Mouse (Mus musculus): ENCODE measurements around the gene Iqcg. TPM values are rescaled to one million over a fixed set of nuclear protein-coding genes. Genes with fewer than 3 reads are reported as not detected.

Gene Iqcg
- 6.4 and 6.8 TPM in 2 replicates for polyA plus RNA-seq (2015; fragmentation: Nextera tagmentation; extraction: Ambion mirVana)

DNA sequence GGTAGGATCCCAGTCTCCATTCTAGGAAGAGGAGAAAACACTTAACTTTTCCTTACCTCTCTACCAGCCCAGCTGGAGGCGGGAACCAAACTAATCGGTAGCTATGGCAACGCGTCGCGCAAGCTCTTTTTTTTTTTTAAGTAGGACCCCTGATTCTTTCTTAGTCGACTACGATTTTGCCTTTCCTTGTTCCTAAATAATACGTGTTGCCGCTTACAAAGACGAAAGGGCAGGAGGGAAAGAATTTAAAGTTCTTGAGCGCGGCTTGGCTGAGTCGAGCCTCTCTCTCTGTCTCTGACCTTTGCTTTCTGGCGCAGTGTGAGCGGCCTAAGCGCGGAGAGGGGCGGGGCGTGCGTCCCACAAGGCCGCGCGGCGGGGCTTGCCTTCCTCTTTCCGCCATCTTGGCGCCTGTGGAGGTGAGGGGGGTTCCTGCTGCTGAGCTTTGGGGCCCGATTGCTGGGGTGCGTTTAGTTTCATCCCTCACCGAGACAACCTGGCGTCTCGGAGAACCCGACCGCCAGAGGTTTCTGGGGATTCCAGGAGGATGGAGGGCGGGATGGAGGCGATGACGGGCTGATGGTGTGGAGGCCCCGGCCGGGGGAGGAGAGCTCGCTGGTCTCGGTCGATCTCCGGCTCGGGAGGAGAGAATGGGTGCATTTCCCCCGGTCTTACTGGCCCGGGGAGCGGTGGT is at the start of gene Iqcg, which contains the start of gene Rpl35a:
Gene Iqcg (minus strand): TSS at position 124 of the 691 bp plus-strand sequence.
Gene Rpl35a (plus strand): TSS at position 359 of the 691 bp plus-strand sequence.
- whole genome bisulfite sequencing, result under 1% methylated on average over 47 of the region's 47 CpGs
- ATAC-seq (ENCODE audit: low FRiP score), result peak; percentile 95
- Histone ChIP-seq H3K27me3 (no peaks in the 10 kb centered on the region), H3K4me3 (peak within 1 kb of the TSS; percentile 96), H3K9me3 (no peaks in the 10 kb centered on the region), H3K27ac (peak within 1 kb of the TSS; percentile 91), H3K9ac (peak within 1 kb of the TSS; percentile 97), H3K4me1 (replicated peaks) (peaks cover 31% of the 10 kb centered on the region), H3K36me3 (peaks cover 33% of the 10 kb centered on the region), H3K4me2 (peak within 1 kb of the TSS; percentile 78)

DNA sequence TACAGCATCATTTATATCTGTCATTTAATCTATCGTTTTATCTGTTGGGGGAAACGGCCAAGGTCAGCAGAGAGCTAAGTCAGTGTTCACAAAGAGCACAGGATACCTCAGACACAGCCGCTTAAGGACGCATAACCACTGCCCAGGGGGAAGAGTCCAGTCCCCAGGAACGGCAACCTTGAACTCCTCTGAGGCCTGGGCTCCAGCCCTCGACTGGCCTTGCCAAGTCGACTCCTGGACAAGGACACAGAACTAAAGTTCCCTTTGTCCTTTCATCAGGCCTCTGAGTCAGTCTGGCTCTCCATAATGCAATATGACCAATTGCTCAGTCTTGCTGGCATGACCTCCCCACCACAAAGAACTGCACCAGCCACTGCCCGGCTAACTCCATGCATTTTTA is 29.6 kb upstream of the Iqcg start:
- Histone ChIP-seq H3K4me2 (no peak overlapping the region), H3K4me3 (no peak overlapping the region), H3K9ac (no peak overlapping the region), H3K27me3 (no peaks in the 10 kb centered on the region), H3K4me1 (replicated peaks) (no peaks in the 10 kb centered on the region), H3K9me3 (no peaks in the 10 kb centered on the region), H3K27ac (no peak overlapping the region), H3K36me3 (peaks cover 33% of the 10 kb centered on the region)
- no peak for ATAC-seq (ENCODE audit: low FRiP score)
- WGBS, result 68% methylated on average over 8 of the region's 8 CpGs

- peaks cover 29% of the 10 kb centered on the region for H3K36me3 ChIP-seq
- 90% methylated on average over 2 of the region's 2 CpGs for WGBS
- ATAC-seq (ENCODE audit: low FRiP score), result no peak
These were observed 28.0 kb upstream of the Iqcg start for GRCm38 (mm10) chr16:33083996-33084395.

GRCm38 (mm10) chr16:33082951-33083350 is 26.9 kb upstream of the Iqcg start:
- no peak for ATAC-seq (ENCODE audit: low FRiP score)
- no peak overlapping the region for H3K4me3 ChIP-seq
- no peak overlapping the region for H3K27ac ChIP-seq
- no peaks in the 10 kb centered on the region for H3K27me3 ChIP-seq
- H3K4me1 ChIP-seq (replicated peaks), result no peaks in the 10 kb centered on the region
- 95% methylated on average over 6 of the region's 6 CpGs for WGBS
- H3K36me3 ChIP-seq, result peaks cover 32% of the 10 kb centered on the region
- no peak overlapping the region for H3K9ac ChIP-seq
- no peak overlapping the region for H3K4me2 ChIP-seq
- no peaks in the 10 kb centered on the region for H3K9me3 ChIP-seq

More at GRCm38 (mm10) chr16:33083996-33084395, 28.0 kb upstream of the Iqcg start:
- Histone ChIP-seq H3K4me3 (no peak overlapping the region), H3K27ac (no peak overlapping the region), H3K27me3 (no peaks in the 10 kb centered on the region), H3K4me1 (replicated peaks) (no peaks in the 10 kb centered on the region), H3K9me3 (no peaks in the 10 kb centered on the region), H3K9ac (no peak overlapping the region), H3K4me2 (no peak overlapping the region)

- no peak overlapping the region for H3K27ac ChIP-seq
- no peak overlapping the region for H3K4me3 ChIP-seq
- no peaks in the 10 kb centered on the region for H3K4me1 ChIP-seq (replicated peaks)
- ATAC-seq (ENCODE audit: low FRiP score), result no peak
- H3K9me3 ChIP-seq, result no peaks in the 10 kb centered on the region
- no peaks in the 10 kb centered on the region for H3K27me3 ChIP-seq
- no peak overlapping the region for H3K9ac ChIP-seq
- WGBS, result 96% methylated on average over 7 of the region's 7 CpGs
- H3K4me2 ChIP-seq, result no peak overlapping the region
- peaks cover 39% of the 10 kb centered on the region for H3K36me3 ChIP-seq
These were observed 24.0 kb upstream of the Iqcg start for GRCm38 (mm10) chr16:33080063-33080462.

DNA sequence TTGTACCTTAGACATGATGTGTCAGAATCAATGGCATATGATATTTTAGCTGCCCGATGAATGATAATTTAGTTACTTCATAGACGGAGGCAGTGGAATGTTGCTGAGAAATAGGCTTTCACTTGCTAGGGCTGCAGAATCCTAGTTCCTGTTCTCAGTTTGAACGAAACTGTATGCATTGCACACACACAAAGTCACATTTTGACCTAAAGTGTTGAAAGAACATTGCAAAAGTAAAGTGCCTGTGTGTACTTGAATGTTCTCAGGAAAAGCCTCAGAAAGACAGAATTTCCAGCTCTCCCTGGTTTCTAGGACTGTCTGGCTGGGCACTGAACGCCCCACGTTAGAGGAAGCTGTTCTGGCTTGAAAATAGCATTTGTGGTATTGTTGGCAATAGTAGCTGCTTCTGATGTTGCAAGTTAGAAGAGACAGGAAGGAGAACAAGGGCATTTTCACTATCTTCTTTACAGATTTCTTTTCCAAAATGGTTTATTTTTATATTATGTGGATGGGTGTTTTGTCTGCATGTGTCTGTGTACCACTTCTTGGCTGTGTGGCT is 21.1 kb upstream of the Iqcg start:
- peaks cover 40% of the 10 kb centered on the region for H3K36me3 ChIP-seq
- 97% methylated on average over 5 of the region's 5 CpGs for WGBS
- H3K4me3 ChIP-seq, result no peak overlapping the region
- no peaks in the 10 kb centered on the region for H3K9me3 ChIP-seq
- no peaks in the 10 kb centered on the region for H3K27me3 ChIP-seq
- ATAC-seq (ENCODE audit: low FRiP score), result no peak
- H3K27ac ChIP-seq, result no peak overlapping the region
- no peak overlapping the region for H3K9ac ChIP-seq
- no peak overlapping the region for H3K4me2 ChIP-seq
- no peaks in the 10 kb centered on the region for H3K4me1 ChIP-seq (replicated peaks)

DNA sequence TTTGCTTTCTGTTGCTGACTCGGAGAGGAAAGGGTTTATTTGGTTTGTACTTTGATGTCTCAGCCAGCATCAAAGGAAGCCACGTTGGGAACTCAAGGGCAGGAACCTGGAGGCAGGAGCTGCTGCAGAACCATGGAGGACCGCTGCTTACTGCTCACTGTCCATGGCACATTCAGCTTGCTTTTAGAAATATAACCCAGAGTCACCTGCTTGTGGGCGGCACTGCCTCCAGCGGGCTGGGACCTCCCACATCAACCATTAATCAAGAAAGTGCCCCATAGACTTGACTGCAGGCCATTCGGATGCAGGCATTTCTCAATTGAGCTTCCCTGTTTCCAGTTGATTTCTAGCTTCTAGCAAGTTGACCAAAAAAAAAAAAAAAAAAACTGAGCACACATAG is 20.1 kb upstream of the Iqcg start:
- H3K27me3 ChIP-seq, result no peaks in the 10 kb centered on the region
- 65% methylated on average over 6 of the region's 6 CpGs for WGBS
- H3K4me1 ChIP-seq (replicated peaks), result no peaks in the 10 kb centered on the region
- H3K4me3 ChIP-seq, result no peak overlapping the region
- no peak overlapping the region for H3K27ac ChIP-seq
- H3K4me2 ChIP-seq, result no peak overlapping the region
- peaks cover 38% of the 10 kb centered on the region for H3K36me3 ChIP-seq
- H3K9me3 ChIP-seq, result no peaks in the 10 kb centered on the region
- ATAC-seq (ENCODE audit: low FRiP score), result no peak
- H3K9ac ChIP-seq, result no peak overlapping the region

- 87% methylated on average over 5 of the region's 5 CpGs for WGBS
- Histone ChIP-seq H3K4me1 (replicated peaks) (no peaks in the 10 kb centered on the region), H3K27me3 (no peaks in the 10 kb centered on the region), H3K4me3 (no peak overlapping the region), H3K9me3 (no peaks in the 10 kb centered on the region), H3K27ac (no peak overlapping the region), H3K36me3 (peaks cover 44% of the 10 kb centered on the region), H3K9ac (no peak overlapping the region), H3K4me2 (no peak overlapping the region)
- ATAC-seq (ENCODE audit: low FRiP score), result no peak
These were observed 18.9 kb upstream of the Iqcg start for GRCm38 (mm10) chr16:33074967-33075366.

GRCm38 (mm10) chr16:33072871-33073557 is 17.0 kb upstream of the Iqcg start:
- Histone ChIP-seq H3K36me3 (peaks cover 49% of the 10 kb centered on the region), H3K9me3 (no peaks in the 10 kb centered on the region), H3K4me1 (replicated peaks) (no peaks in the 10 kb centered on the region), H3K9ac (no peak overlapping the region), H3K4me3 (no peak overlapping the region), H3K27ac (no peak overlapping the region), H3K27me3 (no peaks in the 10 kb centered on the region), H3K4me2 (no peak overlapping the region)
- no peak for ATAC-seq (ENCODE audit: low FRiP score)
- WGBS, result 92% methylated on average over 6 of the region's 6 CpGs

- Histone ChIP-seq H3K36me3 (peaks cover 60% of the 10 kb centered on the region), H3K4me2 (no peak overlapping the region), H3K9ac (no peak overlapping the region)
These were observed 14.9 kb upstream of the Iqcg start for GRCm38 (mm10) chr16:33070928-33071327.

DNA sequence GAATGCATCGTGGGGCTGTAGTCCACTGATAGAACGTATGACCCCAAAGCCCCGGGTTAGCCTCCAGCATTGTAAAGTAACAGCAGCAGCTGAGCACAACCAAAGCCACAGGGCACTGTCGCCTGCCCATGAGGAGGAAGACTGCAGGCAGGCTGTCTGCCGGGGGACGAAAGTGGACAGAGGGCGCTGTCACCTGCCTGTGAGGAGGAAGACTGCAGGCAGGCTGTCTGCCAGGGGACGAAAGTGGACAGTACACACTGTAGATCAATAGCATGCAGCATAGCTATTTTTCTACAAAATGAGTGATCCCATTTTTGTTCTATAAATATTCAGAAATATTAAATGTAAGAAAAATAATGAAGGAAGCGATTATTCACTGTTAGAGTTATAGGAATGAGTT is 8.6 kb upstream of the Iqcg start:
- Histone ChIP-seq H3K4me2 (no peak overlapping the region), H3K9me3 (no peaks in the 10 kb centered on the region), H3K27ac (no peak overlapping the region), H3K36me3 (peaks cover 40% of the 10 kb centered on the region), H3K27me3 (no peaks in the 10 kb centered on the region), H3K9ac (no peak overlapping the region), H3K4me3 (no peak overlapping the region), H3K4me1 (replicated peaks) (peaks cover 28% of the 10 kb centered on the region)
- ATAC-seq (ENCODE audit: low FRiP score), result no peak
- WGBS, result 70% methylated on average over 9 of the region's 9 CpGs

More at GRCm38 (mm10) chr16:33070928-33071327, 14.9 kb upstream of the Iqcg start:
- no peak overlapping the region for H3K27ac ChIP-seq
- H3K4me1 ChIP-seq (replicated peaks), result no peaks in the 10 kb centered on the region
- H3K27me3 ChIP-seq, result no peaks in the 10 kb centered on the region
- H3K4me3 ChIP-seq, result no peak overlapping the region
- ATAC-seq (ENCODE audit: low FRiP score), result no peak
- no peaks in the 10 kb centered on the region for H3K9me3 ChIP-seq

GRCm38 (mm10) chr16:33063267-33063666 is 7.2 kb upstream of the Iqcg start:
- no peak for ATAC-seq (ENCODE audit: low FRiP score)
- H3K9ac ChIP-seq, result peak overlapping the region; percentile 84
- peaks cover 45% of the 10 kb centered on the region for H3K36me3 ChIP-seq
- peak overlapping the region; percentile 86 for H3K4me2 ChIP-seq
- H3K27ac ChIP-seq, result no peak overlapping the region
- H3K4me1 ChIP-seq (replicated peaks), result peaks cover 42% of the 10 kb centered on the region
- H3K27me3 ChIP-seq, result no peaks in the 10 kb centered on the region
- WGBS, result 27% methylated on average over 7 of the region's 7 CpGs
- H3K9me3 ChIP-seq, result no peaks in the 10 kb centered on the region
- H3K4me3 ChIP-seq, result peak overlapping the region; percentile 79
